Mouse (Mus musculus) splenic B cell, adult 2 months (primary cell): ENCODE data around the gene Dennd2d.

Source experiments
- DNase-seq: peaks from one replicate; pipeline ENCODE4 v3.0.0-alpha.2; 2011; ENCODE audit warnings: low read depth, low spot score
- H3K27me3 ChIP-seq: 2 replicates; pipeline ENCODE4 v1.6.1; 2012; ENCODE audit warnings: mild to moderate bottlenecking, low read length, moderate library complexity, mixed read lengths; ENCODE audit not compliant: control insufficient read depth, poor library complexity, insufficient read depth, severe bottlenecking
- H3K36me3 ChIP-seq: 2 replicates; pipeline ENCODE4 v1.6.1; 2012; ENCODE audit warnings: mild to moderate bottlenecking, low read length, moderate library complexity, mixed read lengths; ENCODE audit not compliant: control insufficient read depth, poor library complexity, insufficient read depth, severe bottlenecking

The Dennd2d gene

DNA sequence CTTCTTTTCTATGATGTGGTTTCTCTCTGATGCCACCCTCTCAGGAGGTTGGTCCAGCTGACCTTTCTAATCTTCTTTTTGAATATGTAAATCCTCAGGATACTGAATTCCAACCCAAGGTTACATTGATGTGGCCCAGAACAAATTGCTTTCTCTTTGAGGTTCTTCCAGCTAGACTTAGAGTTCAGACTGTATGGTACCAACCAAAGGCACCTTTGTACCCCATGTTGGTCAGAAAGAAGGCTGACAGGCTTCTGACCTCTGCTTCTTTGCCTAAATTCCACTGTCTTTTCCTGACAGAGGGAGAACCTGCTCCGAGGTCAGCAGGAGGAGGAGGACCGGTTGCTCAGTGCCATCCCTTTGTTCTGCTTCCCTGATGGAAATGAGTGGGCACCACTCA, 5.3 kb downstream of the Dennd2d start:
- Histone ChIP-seq H3K27me3 (no peaks in the 10 kb centered on the region), H3K36me3 (peaks cover 3% of the 10 kb centered on the region)
- no peak for DNase-seq

DNA sequence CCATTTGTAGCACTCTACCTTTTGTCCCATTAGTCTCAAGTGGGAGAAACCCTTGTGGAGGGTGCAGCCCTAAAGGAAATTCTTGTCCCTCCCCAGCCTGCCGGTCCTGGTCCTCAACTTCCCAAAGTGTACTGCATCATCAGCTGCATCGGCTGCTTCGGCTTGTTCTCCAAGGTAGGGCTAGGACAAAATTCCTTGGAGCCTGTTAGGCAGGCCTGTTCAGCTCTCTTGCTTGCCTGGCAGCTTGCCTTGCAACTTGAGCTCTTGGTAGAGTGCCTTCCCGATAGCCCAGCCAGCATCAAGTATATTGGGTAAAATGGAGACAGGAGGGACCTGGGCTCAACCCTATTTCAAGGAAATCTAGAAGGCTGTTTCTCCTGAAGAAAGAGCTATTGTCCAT, 8.0 kb downstream of the Dennd2d start:
- Histone ChIP-seq H3K27me3 (no peaks in the 10 kb centered on the region), H3K36me3 (peaks cover 7% of the 10 kb centered on the region)
- DNase-seq, result no peak

DNA sequence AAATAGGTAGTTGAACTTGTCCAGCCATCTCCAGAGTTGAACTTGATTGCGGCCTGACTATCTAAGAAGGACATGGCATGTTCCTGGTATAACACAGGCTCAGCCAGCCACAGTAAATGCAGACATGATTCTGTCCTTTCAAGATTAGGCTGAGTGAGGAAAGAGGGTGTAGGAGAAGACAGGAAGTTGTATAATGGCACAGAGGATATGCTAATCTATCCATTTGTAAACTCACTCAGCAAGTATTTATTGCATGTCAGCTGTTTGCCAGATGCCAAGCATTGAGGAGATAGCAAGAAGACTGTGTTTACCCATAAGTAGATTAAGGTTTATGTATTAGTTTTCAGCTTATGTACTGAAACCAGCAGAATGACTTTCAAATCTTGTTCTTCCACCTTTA, 10.5 kb downstream of the Dennd2d start:
- H3K36me3 ChIP-seq, result peaks cover 7% of the 10 kb centered on the region
- DNase-seq, result no peak

DNA sequence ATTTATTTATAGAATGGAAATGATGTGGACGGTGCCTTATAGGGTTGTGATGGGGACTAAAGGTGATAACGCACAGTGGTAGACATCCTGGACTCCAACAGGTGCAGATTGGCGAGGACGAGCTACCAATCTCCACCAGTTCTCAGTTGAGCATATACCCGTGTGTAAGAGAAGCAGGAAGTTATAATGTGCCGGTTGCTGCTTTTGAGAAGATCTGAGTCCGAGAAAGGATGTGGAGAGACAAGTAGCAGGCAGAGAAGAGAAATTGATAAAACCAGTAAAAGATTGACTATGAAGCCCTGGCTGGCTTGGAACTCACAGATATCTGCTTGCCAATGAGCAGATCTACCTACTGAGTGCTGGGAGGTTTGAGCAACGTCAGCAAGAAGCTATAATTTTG, 11.0 kb downstream of the Dennd2d start:
- H3K27me3 ChIP-seq, result no peaks in the 10 kb centered on the region
- no peak for DNase-seq
- peaks cover 7% of the 10 kb centered on the region for H3K36me3 ChIP-seq

More for the DNA sequence above, 10.5 kb downstream of the Dennd2d start:
- no peaks in the 10 kb centered on the region for H3K27me3 ChIP-seq

DNA sequence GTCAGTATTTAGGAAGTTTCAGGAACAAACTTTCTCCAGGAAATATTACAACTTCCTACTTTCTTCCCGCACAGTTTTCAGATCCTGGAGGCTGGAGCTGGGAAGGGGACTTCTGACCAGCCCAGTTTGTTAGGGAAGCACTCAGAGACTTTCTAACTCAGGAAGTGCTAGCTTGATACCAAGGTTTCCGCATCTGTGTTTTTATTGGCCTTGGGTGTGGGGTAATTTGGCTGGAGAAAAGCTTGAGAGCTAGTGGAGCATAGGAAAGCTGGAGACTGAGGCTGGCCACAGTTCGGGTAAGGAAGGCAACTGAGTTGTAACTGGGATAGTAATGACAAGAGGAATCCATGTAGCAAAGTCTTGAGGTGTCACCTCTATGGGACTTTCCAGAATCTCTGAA, 11.7 kb downstream of the Dennd2d start:
- Histone ChIP-seq H3K36me3 (peaks cover 10% of the 10 kb centered on the region), H3K27me3 (no peaks in the 10 kb centered on the region)
- no peak for DNase-seq

DNA sequence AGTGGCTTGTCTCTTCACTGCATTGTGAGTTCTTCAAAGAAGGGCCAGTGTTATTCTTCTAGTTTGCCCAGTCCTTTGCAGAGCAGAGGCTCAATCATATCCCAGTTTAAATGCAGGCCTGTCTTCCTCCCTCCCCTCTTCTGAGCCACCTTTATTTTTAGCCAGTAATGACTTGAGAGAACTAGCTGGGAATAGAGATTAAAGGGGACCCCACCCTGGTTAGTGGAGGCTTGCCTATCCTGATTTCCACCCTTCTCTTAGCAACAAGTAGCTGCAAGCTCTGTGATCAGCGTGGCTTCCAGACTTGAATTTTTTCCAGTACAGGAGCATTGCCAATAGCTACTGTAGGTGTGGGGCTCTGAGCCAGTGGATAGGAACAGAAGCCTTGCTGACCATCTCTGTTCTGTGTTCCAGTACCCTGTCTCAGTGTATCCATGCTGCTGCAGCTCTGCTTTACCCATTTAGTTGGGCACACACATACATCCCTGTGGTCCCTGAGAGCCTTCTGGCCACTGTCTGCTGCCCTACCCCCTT, 12.3 kb downstream of the Dennd2d start:
- peaks cover 14% of the 10 kb centered on the region for H3K36me3 ChIP-seq
- DNase-seq, result no peak
- H3K27me3 ChIP-seq, result no peaks in the 10 kb centered on the region

DNA sequence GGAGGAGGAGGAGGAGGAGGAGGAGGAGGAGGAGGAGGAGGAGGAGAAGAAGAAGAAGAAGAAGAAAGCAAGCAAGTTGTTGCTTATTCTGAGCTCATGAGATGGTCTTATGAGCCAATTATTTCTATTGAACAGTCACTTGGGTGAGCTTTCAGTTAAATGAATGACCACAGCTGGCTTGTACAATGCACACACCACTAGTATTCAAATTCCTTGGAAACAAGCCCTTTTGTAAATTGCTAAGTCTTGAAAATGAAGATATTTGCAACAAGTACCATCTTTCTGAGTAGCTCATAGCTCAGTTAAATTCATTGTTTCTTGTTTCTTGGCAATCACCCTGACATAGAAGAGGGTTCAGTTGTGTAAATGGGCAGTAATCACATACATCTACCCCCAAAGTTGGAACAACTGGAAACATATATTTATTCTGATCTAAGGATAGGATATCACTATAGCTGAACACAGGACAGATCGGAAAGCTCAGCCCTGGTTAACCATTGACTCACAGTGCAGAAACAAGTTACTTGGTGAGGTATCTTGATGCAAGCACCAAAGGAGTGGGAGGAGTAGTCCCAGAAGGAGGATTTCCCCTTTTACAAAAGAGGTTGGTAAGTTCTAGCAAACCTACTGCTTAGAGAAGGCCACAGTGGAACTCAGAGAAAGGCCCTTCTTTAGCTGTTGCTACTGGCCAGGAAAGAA, 13.3 kb downstream of the Dennd2d start:
- H3K36me3 ChIP-seq, result peaks cover 15% of the 10 kb centered on the region
- DNase-seq, result no peak
- no peaks in the 10 kb centered on the region for H3K27me3 ChIP-seq

DNA sequence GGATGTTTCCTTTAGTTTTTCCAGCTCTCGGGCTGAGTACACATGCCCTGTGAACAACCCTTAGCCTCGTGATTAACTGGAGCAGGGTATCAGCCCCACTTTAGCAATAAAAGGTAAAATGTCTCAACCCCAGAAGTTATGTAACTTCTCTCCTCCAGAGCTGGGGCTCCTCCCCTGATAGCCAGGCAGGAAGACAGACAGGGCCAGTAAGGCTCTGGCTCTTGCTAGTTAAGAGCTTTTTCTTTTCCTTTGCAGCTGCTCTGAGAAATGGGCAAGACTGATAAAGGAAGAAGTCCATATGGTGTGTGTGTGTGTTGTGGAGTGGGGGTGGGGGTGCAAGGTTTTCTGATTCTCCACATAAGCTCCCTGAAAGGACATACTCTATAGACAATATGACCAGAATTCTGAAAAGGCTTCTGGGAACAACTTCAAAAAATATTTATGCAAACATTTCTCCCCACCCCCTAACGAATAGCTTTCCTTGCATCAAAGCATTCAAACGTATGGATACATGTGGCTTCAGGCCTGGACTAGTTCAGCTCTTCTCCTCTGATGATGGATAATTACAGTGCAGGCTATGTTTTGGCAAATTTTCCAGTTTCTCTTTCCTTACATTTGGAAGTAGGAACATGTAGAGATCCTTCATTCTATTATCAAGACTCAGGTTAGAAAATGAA, 14.0 kb downstream of the Dennd2d start:
- H3K36me3 ChIP-seq, result peaks cover 21% of the 10 kb centered on the region
- no peak for DNase-seq
- no peaks in the 10 kb centered on the region for H3K27me3 ChIP-seq

DNA sequence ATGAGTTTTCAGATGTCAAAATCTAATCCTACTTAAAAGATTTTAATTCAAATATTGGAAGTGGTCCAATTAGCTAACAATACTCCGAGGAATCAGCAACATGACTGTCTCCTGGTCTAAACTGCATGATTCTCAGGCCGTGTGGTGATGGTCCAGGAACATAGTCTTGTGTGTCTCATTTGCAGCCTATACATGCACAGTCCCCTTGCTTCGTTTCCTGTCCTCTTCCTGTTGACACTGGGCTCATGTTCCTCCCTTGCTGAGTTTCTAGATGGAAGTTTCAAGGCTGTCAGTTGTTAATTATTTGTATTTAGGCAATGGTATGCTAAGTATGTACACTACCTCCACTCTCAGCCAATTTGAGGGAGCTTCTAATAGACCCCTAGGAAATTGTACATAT, 14.8 kb downstream of the Dennd2d start:
- no peak for DNase-seq

DNA sequence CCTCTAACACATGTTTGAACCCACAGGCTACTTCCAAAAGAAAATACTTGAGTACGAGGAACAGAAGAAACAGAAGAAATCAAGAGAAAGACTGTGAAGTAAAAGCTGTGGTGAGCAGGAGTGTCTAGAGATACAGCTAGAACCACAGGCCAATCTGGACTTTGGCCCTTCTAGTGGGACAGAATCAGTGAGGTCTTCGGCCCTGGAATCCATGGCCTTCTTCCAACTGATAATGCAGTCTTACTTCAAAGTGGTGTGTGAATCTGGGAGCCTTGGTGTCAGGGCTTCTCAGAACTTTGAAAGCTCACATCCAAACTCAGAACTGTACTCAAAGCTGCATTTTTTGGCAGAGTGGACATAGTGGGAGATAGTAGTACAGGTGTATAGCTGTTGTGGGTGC, 18.3 kb downstream of the Dennd2d start:
- H3K36me3 ChIP-seq, result peaks cover 28% of the 10 kb centered on the region
- no peaks in the 10 kb centered on the region for H3K27me3 ChIP-seq
- DNase-seq, result no peak

More for the DNA sequence above, 14.8 kb downstream of the Dennd2d start:
- Histone ChIP-seq H3K36me3 (peaks cover 24% of the 10 kb centered on the region), H3K27me3 (no peaks in the 10 kb centered on the region)

DNA sequence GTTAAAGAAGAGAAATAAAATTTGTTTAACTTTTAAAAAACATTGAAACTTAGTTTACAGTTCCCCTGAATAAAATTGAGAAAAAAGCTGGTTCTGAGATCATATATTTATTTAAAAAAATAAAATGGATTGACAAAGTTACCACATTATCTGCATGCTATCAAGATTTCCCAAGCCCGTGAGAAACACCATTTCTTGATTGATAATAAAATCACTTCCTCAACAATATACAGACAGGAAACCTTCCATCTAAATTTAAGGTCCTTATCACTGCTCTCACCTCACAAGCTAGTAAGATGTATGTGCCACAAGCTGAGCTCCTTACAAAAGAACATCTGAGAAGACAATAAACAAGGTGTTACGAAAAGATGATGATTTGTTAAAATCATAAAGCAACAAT, 20.7 kb downstream of the Dennd2d start:
- H3K36me3 ChIP-seq, result peaks cover 28% of the 10 kb centered on the region

DNA sequence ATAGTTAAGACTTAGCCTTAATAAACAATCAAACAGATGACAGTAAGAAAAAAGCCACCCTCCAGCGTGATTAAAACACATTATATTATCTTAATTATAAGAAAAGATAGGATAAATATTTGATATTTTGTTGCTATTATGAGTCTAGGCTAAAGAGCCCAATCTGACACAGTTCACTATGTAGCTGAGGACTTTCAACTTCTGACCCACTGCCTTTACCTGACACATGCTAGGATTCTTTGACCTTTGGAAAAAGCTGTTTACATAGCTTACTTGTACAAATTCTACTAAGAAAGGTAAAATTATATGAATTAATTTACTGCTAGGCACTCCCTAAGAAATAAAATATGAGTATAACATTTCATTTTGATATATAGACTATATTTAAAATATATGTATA, 28.5 kb downstream of the Dennd2d start:
- no peaks in the 10 kb centered on the region for H3K36me3 ChIP-seq
- DNase-seq, result no peak
- no peaks in the 10 kb centered on the region for H3K27me3 ChIP-seq

More for the DNA sequence above, 20.7 kb downstream of the Dennd2d start:
- no peaks in the 10 kb centered on the region for H3K27me3 ChIP-seq
- DNase-seq, result no peak

DNA sequence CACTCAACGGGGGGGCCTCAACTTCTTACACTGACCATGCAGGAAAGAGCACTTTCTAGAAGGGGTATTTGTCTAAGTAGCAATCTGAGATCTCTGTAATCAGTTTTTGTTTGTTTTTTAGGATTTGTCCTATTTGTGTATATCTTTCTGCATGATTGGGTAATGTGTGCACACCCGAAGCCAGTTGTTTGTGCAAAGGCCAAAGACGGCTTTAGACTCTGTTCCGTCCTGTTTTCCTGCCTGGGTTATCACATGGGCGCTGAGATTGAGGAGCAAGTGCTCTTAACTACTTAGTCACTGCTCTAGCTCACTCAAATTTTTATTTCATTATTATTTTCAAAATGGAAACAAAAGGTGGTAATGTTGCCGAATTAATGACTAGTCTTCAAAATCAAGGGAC, 32.8 kb downstream of the Dennd2d start:
- Histone ChIP-seq H3K27me3 (no peaks in the 10 kb centered on the region), H3K36me3 (no peaks in the 10 kb centered on the region)
- no peak for DNase-seq

DNA sequence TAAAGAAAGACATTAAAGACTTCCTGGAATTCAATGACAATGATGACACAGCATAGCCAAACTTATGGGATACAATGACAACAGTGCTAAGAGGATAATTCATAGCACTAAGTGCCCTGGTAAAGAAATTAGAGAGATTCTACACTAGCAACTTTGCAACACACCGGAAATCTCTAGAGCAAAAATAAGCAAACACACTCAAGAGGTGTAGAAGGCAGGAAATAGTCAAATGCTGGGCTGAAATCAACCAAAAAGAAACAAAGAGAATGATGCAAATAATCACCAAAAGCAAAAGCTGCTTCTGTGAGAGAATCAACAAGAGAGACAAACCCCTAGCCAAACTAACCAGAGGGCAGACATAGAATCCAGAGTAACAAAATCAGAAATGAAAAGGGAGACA, 40.5 kb downstream of the Dennd2d start:
- Histone ChIP-seq H3K36me3 (no peaks in the 10 kb centered on the region), H3K27me3 (no peaks in the 10 kb centered on the region)
- no peak for DNase-seq

DNA sequence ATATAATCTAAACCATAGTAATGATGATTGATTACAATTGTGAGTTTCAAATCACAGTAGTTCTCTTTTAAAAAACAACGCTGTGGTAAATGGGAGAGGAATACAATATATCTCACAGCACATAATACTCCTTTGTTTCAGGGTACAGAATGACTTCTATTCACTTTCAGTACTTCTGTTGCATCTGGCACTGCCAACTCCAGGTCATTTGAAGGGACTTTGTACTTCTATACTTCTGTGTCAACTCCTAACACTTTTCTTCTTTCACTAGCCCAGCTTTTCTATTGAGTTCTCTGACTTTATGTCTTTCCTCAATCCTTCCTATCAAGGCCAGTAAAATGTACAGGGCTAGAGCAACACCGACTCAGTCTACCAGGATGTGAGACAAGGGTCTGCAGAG, 44.2 kb downstream of the Dennd2d start:
- Histone ChIP-seq H3K27me3 (no peaks in the 10 kb centered on the region), H3K36me3 (no peaks in the 10 kb centered on the region)
- no peak for DNase-seq
